Mouse (Mus musculus) intestine, postnatal 0 days (tissue): Measurements from ENCODE around the gene Gm4969. TPM values are rescaled to one million over a fixed set of nuclear protein-coding genes. Genes with fewer than 3 reads are reported as not detected.

Source experiments
- ATAC-seq: fragments of 200-750 bp; cut with Nextera tagmentation; 2 replicates; pipeline ENCODE4 v1.8.0; 2017; ENCODE audit warnings: mild to moderate bottlenecking, moderate TSS enrichment, moderate library complexity
- H3K27ac ChIP-seq: fragments of 300-500 bp; sonication (generic); 2 replicates; pipeline ENCODE4 v1.5.1; 2014; ENCODE audit warnings: mild to moderate bottlenecking, low read depth, low read length, moderate library complexity
- H3K27me3 ChIP-seq: fragments of 300-500 bp; sonication (generic); replicated peaks from 2 replicates; pipeline ENCODE4 v1.6.1; 2014; ENCODE audit warnings: low read length, mixed read lengths; ENCODE audit not compliant: control insufficient read depth, insufficient read depth
- H3K36me3 ChIP-seq: fragments of 300-500 bp; sonication (generic); 2 replicates; pipeline ENCODE4 v1.6.1; 2014; ENCODE audit warnings: mild to moderate bottlenecking, moderate library complexity; ENCODE audit not compliant: control insufficient read depth, insufficient read depth
- H3K4me1 ChIP-seq: fragments of 300-500 bp; sonication (generic); replicated peaks from 2 replicates; pipeline ENCODE4 v1.6.1; 2014; ENCODE audit warnings: antibody characterized with exemption, low read length, mixed read lengths; ENCODE audit not compliant: control insufficient read depth, insufficient read depth
- H3K4me2 ChIP-seq: fragments of 300-500 bp; sonication (generic); replicated peaks from 2 replicates; pipeline ENCODE4 v1.6.1; 2014; ENCODE audit warnings: low read depth, mild to moderate bottlenecking, moderate library complexity
- H3K4me3 ChIP-seq: fragments of 300-500 bp; sonication (generic); 2 replicates; pipeline ENCODE4 v1.5.1; 2014; ENCODE audit warnings: low read depth, low read length
- H3K9ac ChIP-seq: fragments of 300-500 bp; sonication (generic); 2 replicates; pipeline ENCODE4 v1.6.1; 2014; ENCODE audit warnings: mild to moderate bottlenecking, low read depth, low read length
- H3K9me3 ChIP-seq: fragments of 300-500 bp; sonication (generic); 2 replicates; pipeline ENCODE4 v1.6.1; 2016; ENCODE audit warnings: mixed run types; ENCODE audit not compliant: control insufficient read depth
- CTCF ChIP-seq: sonication (generic); IDR thresholded peaks from 2 replicates; pipeline ENCODE4 v1.5.1; 2016; ENCODE audit warnings: low read depth, mild to moderate bottlenecking, control low read depth, antibody characterized with exemption, moderate library complexity
- WGBS: fragments of 180-500 bp; shearing (Covaris S2); extraction: QIAGEN DNeasy Blood & Tissue Kit; methylation state at CpG from one replicate; pipeline ENCODE4 v1.1.7; 2014; 5-methylcytosine and 5-hydroxymethylcytosine counted together
- polyA plus RNA-seq: library from polyadenylated mRNA; unstranded; fragments of >200 nt; fragmentation: Nextera tagmentation; extraction: Ambion mirVana; gene quantifications from 2 replicates; pipeline ENCODE4 v1.2.1, GENCODE M21; 2015

Gm4969 gene
- polyA plus RNA-seq, 1 experiment from 2014 or later = 0.38 TPM

DNA sequence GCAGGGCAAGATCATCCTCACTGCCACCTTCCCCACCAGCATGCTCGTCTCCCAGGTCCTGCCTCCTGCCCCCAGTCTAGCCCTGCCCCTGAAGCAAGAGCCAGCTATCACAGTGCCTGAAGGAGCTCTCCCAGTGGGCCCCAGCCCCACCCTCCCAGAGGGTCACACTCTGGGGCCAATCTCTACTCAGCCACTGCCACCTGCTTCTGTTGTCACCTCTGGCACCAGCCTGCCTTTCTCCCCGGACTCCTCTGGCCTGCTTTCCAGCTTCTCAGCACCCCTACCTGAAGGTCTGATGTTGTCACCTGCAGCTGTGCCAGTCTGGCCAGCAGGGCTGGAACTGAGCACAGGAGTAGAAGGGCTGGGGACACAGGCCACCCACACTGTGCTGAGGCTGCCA lies 21.0 kb downstream of the Gm4969 start:
- H3K4me2 ChIP-seq = 0 out of 2 replicates have a peak overlapping the region, but pooled peaks have one; percentile 9
- ATAC-seq = no peak
- H3K36me3 ChIP-seq = no peaks in the 10 kb centered on the region
- peaks cover 6% of the 10 kb centered on the region for H3K4me1 ChIP-seq
- H3K4me3 ChIP-seq = no peak overlapping the region
- no peak overlapping the region for H3K27ac ChIP-seq
- no peaks in the 10 kb centered on the region for H3K27me3 ChIP-seq
- H3K9me3 ChIP-seq = no peaks in the 10 kb centered on the region
- no peak overlapping the region for H3K9ac ChIP-seq
- no peak for TF ChIP-seq CTCF
- WGBS = 32% methylated on average over 2 of the region's 2 CpGs

DNA sequence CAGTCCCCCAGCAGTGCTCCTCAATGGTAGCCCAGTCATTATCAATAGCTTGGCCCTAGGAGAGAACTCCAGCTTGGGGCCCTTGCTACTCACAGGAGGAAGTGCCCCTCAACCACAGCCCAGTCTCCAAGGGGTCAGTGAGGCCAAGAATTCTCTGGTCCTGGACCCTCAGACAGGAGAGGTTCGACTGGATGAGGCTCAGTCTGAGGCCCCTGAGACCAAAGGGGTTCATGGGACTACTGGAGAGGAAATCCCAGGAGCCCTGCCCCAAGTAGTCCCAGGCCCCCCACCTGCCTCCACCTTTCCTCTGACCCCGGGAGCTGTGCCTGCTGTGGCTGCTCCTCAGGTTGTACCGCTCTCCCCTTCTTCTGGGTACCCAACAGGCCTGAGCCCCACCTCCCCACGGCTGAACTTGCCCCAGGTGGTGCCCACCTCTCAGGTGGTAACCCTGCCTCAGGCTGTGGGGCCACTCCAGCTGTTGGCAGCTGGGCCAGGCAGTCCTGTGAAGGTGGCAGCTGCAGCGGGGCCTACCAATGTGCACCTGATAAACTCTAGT lies 21.7 kb downstream of the Gm4969 start:
- Histone ChIP-seq H3K4me3 (peak overlapping the region; percentile 63), H3K27ac (no peak overlapping the region), H3K4me2 (peak overlapping the region; percentile 95), H3K27me3 (no peaks in the 10 kb centered on the region), H3K4me1 (peaks cover 6% of the 10 kb centered on the region), H3K9ac (no peak overlapping the region), H3K9me3 (no peaks in the 10 kb centered on the region), H3K36me3 (peaks cover 5% of the 10 kb centered on the region; the same call in 1 of the 2 replicates)
- TF ChIP-seq CTCF = no peak
- WGBS = 53% methylated on average over 5 of the region's 5 CpGs
- no peak for ATAC-seq

DNA sequence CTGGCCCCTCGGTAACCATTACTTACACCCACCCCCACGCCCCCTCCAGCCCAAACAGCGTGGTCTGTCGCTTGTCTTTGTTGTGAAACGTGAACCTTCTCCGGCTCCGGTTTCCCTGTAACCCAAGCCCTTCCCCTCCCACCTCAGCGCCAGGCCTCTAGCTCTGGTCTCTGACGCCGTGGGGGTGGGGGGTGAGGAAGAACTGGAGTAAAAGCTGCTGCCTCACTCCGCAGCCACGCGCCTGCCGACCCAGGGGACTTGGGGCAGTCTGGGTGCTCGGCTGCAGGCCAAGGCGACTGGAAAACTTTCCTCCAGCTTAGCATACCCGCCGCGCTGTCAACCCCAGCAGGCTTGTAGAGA lies 22.4 kb downstream of the Gm4969 start:
- peaks cover 7% of the 10 kb centered on the region; the same call in 1 of the 2 replicates for H3K36me3 ChIP-seq
- no peak for TF ChIP-seq CTCF
- no peak overlapping the region for H3K27ac ChIP-seq
- ATAC-seq = no peak
- WGBS = 3% methylated on average over 19 of the region's 19 CpGs
- peak overlapping the region; percentile 95 for H3K4me2 ChIP-seq
- H3K9me3 ChIP-seq = no peaks in the 10 kb centered on the region
- peak overlapping the region; percentile 63 for H3K4me3 ChIP-seq
- H3K27me3 ChIP-seq = no peaks in the 10 kb centered on the region
- peak overlapping the region; percentile 81; the same call in 1 of the 2 replicates for H3K9ac ChIP-seq
- H3K4me1 ChIP-seq = peaks cover 6% of the 10 kb centered on the region

DNA sequence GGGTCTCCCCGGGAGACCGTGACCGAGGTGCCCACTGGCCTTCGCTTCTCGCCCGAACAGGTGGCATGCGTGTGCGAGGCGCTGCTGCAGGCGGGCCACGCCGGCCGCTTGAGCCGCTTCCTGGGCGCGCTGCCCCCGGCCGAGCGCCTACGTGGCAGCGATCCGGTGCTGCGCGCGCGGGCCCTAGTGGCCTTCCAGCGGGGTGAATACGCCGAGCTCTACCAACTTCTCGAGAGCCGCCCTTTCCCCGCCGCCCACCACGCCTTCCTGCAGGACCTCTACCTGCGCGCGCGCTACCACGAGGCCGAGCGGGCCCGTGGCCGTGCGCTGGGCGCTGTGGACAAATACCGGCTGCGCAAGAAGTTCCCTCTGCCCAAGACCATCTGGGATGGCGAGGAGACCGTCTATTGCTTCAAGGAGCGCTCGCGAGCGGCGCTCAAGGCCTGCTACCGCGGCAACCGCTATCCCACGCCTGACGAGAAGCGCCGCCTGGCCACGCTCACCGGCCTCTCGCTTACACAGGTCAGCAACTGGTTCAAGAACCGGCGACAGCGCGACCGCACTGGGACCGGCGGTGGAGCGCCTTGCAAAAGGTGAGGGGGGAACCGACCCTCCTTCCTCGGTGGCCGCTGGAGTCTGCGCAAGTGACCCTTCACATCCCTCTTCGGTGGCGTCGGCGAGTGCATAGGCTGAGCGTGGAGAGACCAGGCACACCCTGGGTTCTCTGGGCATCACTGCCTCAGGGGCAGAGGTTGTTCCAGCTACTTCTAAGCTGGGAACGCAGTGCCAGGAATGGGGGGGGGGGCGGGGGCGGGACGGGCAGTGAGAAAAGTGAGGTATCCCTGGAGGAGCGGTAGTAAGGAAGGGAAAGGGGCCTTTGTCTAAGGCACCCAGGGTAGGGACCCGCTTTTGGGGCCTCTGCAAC lies 23.1 kb downstream of the Gm4969 start:
- Histone ChIP-seq H3K27me3 (no peaks in the 10 kb centered on the region), H3K9ac (peak overlapping the region; percentile 81), H3K4me3 (peak overlapping the region; percentile 63), H3K36me3 (peaks cover 7% of the 10 kb centered on the region; the same call in 1 of the 2 replicates), H3K9me3 (no peaks in the 10 kb centered on the region), H3K4me1 (peaks cover 6% of the 10 kb centered on the region), H3K4me2 (peak overlapping the region; percentile 95), H3K27ac (peak overlapping the region; percentile 93)
- peak; percentile 9; the same call in 1 of the 2 replicates for ATAC-seq
- under 1% methylated on average over 83 of the region's 87 CpGs for WGBS
- no peak for TF ChIP-seq CTCF

DNA sequence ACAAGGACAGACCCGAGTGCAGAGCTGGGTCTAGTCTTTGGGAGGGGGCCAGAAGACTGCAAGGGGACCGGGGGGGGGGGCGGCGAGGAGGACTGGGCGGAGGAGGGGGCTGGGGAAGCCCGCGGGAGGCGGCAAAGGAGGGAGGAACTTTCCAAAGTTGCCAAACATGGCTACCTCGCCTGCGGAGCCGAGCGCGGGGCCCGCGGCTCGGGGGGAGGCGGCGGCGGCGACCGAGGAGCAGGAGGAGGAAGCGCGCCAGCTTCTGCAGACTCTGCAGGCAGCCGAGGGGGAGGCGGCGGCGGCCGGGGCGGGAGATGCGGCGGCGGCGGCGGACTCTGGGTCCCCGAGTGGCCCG lies 23.7 kb downstream of the Gm4969 start, which contains the start of gene Six5:
Gene Six5, plus strand, starts transcription at position 124 of the 355 bp plus-strand sequence.
- no peak for TF ChIP-seq CTCF
- WGBS = 1% methylated on average over 25 of the region's 36 CpGs
- Histone ChIP-seq H3K27ac (peak within 1 kb of the TSS; percentile 93), H3K4me3 (peak within 1 kb of the TSS; percentile 63), H3K27me3 (no peaks in the 10 kb centered on the region), H3K36me3 (peaks cover 7% of the 10 kb centered on the region; the same call in 1 of the 2 replicates), H3K9me3 (no peaks in the 10 kb centered on the region), H3K9ac (peak within 1 kb of the TSS; percentile 81), H3K4me2 (peak within 1 kb of the TSS; percentile 95), H3K4me1 (peaks cover 6% of the 10 kb centered on the region)
- ATAC-seq = peak; percentile 28; the same call in 1 of the 2 replicates
